Mouse (Mus musculus): ENCODE results near the gene Rras. TPM values are rescaled to one million over a fixed set of nuclear protein-coding genes. Genes with fewer than 3 reads are reported as not detected.
A peak's percentile ranks its signal among the peaks of the same experiment; 100 is the strongest.
"Not testable (repeated sequence)": the region's sequence is repeated elsewhere in the genome, so short reads cannot be mapped to it uniquely, and the experiment has no call there.

The Rras gene
- total RNA-seq, 2 experiments from 2014 or later: 43.9 to 47.7 TPM

GRCm38 (mm10) chr7:44999753-45000152 lies 18.0 kb upstream of the Rras start:
- DNase-seq: peak in 1 of 2 experiments; percentile 49

GRCm38 (mm10) chr7:45000539-45001114 lies 17.1 kb upstream of the Rras start:
- no peak for DNase-seq

- DNase-seq: no peak
Observed at GRCm38 (mm10) chr7:45002440-45002839, 15.3 kb upstream of the Rras start.

GRCm38 (mm10) chr7:45004546-45004945 lies 13.2 kb upstream of the Rras start:
- no peak for DNase-seq

DNA sequence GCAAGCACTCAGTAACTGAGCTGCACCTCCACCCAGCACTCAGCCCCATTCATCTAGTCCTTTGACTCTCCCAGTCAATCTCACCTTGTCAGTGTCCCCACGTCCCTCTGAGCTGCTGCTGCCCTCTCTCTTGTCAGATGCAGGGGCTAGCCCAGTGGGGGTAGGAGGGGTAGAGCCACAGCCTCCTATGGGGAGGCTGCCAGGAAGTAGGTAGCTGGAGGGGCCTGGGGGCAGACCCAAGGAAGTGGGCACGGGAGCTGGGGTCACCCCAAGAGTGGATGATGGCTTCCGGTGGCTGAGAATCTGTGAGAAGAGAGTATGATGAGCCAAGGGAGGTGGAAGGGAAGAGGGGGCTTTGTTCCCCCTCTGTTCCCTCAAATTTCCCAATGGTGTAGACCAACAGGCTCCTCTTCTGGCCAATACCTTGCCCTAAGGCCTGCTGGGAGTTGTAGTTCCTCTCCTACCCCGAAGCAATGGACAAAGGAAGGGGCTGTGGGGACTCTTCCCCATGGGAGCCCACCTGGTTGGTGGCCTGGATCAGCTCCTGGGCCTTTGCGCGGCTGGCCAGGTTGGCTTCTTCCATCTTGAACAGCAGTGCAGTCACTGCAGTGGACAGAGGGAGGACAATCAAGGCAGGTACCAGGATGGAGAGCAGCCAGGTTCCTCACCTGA lies 12.3 kb upstream of the Rras start:
- no peak for DNase-seq

DNA sequence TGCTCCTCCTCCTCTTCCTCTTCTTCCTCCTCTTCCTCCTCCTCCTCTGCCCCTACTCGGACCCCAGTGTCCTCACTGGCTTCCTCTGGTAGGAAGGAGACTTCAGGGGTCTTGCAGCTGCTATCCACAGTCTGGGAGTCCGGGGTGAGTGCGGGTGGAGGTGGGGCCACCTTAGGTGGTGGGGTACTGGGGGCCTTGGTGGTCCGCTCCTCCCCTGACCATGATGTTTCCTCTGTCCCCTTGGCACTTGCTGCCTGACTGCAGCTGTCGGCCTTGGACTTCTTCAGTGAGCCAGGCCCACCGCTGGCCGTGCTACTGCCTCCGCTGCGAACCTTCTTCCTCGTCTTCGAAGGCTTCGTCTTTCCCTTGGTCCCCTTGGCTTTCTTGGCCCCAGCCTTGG lies 11.3 kb upstream of the Rras start:
- DNase-seq: no peak

DNA sequence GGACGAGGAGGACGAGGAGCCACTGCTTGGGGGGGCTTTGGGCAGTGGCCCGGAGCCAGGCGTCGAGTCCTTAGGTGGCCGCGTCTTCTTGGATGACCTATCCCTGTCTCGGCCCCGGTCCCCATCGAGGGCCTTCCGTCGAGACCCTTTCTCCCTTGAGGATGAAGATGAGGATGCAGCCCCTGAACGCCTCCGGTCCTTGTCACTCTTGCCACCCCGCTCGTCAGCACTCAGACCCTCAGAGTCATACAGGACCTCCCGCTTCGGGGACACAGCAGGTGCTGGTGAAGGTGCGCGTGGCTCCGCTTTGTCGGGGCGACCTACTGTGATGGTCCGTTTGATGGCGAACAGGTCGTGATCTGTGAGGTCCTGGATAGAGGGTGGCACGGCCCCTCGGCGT lies 10.6 kb upstream of the Rras start:
- no peak for DNase-seq

- DNase-seq: no peak
Observed at GRCm38 (mm10) chr7:45007846-45008245, 9.9 kb upstream of the Rras start.

- no peak for DNase-seq
Observed at GRCm38 (mm10) chr7:45008411-45008810, 9.3 kb upstream of the Rras start.

DNA sequence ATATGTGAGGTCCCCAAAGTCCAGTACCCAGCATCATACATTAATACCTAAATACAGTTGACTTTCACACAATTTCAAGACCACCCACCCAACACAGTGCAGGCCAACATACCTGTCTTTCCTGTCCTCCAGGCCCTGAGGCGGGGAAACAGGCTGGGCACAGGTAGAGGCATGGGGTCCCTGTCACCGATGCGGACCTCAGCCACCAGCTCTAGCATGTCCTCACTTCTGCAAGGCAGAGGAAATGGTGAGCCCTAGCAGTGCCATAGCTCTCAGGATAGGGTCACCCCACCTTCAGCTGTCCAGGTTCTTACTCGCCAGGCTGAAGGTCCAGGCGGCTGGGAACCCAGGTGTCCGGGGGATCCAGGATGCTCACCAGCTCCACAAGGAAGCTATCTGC lies 5.8 kb upstream of the Rras start:
- DNase-seq: no peak

- no peak for DNase-seq
Observed at GRCm38 (mm10) chr7:45012824-45013223, 4.9 kb upstream of the Rras start.

- no peak for DNase-seq
Observed at GRCm38 (mm10) chr7:45013366-45014095, 4.2 kb upstream of the Rras start.

GRCm38 (mm10) chr7:45014096-45014451 lies 3.7 kb upstream of the Rras start:
- DNase-seq: no peak

DNA sequence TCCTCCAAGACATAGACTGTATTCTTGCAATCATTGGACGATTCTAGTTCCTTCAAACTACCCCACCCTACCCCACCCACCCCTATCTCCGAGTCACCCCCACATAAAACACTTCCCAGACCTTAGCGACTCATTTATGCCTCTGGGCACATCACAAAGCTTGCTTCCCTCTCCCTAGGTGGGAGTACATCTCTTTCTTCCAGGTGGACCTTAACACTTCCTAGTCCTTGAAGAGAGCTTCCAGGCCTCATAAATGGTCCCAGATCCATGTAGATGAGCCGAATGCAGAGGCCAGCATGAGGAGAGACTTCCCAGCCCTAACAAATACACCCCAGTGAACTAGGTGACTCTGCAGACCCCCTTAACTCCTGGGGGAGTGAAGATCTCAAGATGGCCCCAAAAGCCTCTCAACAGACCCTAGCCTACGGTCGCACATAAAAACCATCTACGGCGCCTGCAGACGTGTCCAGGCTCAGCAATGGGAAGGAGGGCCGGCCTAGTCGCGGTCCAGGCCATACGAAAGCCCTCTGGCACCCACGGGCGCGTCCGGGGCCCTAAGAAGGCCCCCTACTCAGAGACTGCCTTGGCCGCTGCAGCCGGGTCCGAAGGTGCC lies 2.3 kb upstream of the Rras start:
- no peak for DNase-seq

DNA sequence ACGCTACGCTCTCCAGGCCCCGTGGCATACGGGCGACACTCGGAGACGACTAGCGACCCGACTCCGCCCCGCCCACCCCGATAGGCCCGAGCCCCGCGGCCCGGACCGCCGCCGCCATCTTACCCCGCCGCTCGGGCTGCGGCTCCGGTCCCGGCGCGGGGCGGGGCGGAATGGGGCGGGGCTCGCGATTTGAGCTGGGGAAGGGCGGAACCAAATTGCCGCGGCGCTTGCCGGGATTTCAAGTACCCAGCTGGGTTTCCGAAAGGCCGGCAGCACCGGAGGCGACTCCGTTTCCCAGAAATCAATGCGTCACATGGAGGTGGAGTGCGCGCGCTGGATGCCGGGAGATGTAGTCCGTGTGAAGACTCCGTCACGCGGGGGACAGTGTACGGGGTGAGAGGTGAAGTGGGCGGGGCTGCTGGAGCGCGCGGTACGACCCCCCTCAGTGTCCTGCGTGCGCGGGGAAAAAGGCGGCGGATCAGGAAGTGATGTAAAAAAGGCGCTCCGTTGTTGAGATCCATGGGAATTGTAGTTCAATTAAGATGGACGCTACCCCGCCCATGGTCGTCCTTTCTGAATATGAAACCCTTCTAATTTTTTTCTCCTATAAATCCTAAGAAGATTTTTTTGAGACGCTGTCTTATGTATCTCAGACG lies 1.7 kb upstream of the Rras start, which contains the start of gene Scaf1:
Gene Scaf1, minus strand, starts transcription at position 407 of the 656 bp plus-strand sequence.
- peak; percentile 99 to 100 for DNase-seq

DNA sequence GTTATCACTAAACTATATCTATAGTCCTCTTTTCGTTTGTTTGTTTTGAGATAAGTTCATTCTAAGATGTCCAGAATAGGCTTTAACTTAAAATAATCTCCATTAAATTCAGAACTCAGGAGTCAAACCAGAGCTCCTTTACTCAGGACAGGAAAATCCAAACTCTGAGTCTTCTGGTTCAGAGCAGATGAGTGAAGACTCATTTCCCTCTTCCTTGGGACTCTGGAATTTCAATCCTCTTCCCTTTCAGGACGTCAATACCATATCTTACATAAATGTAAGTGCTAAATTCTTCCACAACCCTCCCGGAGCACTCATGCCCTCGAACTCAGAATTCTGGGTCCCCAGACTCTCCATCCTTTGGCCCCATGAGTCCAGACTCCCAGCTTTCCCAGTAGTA lies 1.0 kb upstream of the Rras start:
- DNase-seq: no peak

DNA sequence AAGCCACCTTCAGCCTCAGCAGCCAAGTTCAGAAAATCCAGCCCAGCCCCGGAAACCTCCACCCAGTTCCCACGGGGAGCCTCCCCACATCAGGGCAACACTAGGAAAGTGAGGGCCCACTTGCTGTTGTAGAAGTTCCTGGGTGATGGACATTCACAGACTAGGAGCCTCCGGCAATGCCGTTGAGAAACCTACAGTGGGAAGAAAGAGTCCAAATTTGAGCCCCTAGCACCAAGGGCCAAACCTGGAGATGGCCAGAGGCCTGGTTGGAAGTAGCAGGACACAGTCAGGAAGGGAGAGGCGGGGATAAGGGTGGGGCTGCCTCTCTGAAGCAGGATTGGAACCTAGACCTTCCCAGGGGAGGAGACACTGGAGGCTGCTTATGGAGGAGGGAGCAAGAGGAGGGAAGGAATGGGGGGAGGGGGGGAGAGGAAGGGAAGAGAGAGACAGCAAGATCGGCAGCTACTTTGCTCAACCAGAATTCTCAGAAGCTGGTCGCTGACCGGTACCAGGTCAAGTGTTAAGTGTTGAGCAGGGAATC lies 1.3 kb downstream of the Rras start:
- peak; percentile 89 to 94 for DNase-seq

GRCm38 (mm10) chr7:45020225-45020624 lies 2.5 kb downstream of the Rras start:
- no peak for DNase-seq

DNA sequence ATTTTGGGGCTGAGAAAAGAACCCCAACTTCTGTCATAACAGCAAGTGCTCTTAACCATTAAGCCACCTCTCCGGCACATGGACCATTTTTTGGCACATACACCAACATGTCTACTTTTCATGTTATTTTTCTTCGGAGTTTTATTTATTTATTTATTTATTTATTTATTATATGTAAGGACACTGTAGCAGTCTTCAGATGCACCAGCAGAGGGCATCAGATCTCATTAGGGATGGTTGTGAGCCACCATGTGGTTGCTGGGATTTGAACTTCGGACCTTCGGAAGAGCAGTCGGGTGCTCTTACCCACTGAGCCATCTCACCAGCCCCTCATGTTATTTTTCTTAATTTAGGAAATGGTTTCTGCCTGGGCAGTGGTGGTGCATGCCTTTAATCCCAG lies 6.0 kb downstream of the Rras start:
- not testable (repeated sequence) for DNase-seq

- DNase-seq: no peak
Observed at GRCm38 (mm10) chr7:45024281-45025248, 6.8 kb downstream of the Rras start.

- DNase-seq: peak; percentile 45 to 51
Observed at GRCm38 (mm10) chr7:45025601-45026220, 8.0 kb downstream of the Rras start.

Measured in heart, adult 18-20 months (tissue).